Mouse (Mus musculus): ENCODE measurements around the gene Map3k5. TPM values are rescaled to one million over a fixed set of nuclear protein-coding genes. Genes with fewer than 3 reads are reported as not detected.

Map3k5 gene
- polyA plus RNA-seq, 1 experiment from 2014 or later, result 1.9 TPM

DNA sequence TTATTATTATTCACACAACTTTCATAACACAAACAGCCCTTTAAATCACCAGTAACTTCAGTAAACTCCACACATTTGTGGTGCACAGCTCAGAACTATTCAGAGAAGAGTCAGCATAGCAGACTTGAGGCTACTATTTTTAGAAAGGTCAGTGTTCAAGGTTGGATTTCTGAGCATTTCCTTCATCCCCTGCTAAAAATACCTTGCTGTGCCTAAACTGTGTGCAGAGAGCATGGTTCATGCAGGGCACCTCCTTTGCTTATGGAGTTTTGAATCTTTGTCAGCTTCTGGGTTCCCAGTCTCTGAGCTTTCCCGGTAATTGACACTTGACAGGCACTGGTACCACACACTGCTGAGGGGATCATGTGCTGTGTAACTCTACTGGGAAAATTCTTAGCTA is 6.1 kb upstream of the Map3k5 start:
- H3K4me1 ChIP-seq (ENCODE audit: control insufficient read depth, insufficient read depth, low read length), result no peaks in the 10 kb centered on the region
- no peak overlapping the region for H3K4me2 ChIP-seq (ENCODE audit: low read depth, low read length)
- H3K27ac ChIP-seq (ENCODE audit: low read depth, low read length), result no peak overlapping the region
- 79% methylated on average over 1 of the region's 1 CpGs for WGBS
- H3K9ac ChIP-seq (replicated peaks; ENCODE audit: low read depth, low read length), result no peak overlapping the region
- peaks cover 8% of the 10 kb centered on the region for H3K27me3 ChIP-seq (ENCODE audit: control insufficient read depth, insufficient read depth, low read length)
- no peaks in the 10 kb centered on the region for H3K36me3 ChIP-seq (ENCODE audit: control insufficient read depth, insufficient read depth, low read length)
- ATAC-seq (ENCODE audit: low read depth), result no peak
- H3K9me3 ChIP-seq (ENCODE audit: control insufficient read depth, low read length), result no peaks in the 10 kb centered on the region
- H3K4me3 ChIP-seq (ENCODE audit: low read depth, low read length), result no peak overlapping the region

DNA sequence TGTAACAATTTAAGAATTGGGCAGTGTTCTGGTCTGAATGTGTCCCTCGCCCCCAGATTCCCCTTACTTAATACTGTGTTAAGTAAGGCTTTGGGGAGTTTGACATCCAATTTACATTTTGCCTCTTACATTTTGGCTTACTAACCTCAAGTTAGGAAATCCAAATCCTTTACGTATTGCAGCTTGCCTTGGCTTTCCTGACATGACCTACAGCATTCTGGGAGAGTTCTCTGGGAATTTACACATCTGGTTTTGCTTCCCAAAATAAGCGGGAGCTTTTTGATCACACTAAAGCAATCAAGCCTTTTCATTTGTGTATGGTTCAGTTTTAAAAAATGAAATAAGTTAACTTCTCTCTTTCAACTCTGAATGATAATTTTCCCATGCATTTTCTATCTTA is 1.3 kb upstream of the Map3k5 start:
- H3K9me3 ChIP-seq (ENCODE audit: control insufficient read depth, low read length), result no peaks in the 10 kb centered on the region
- H3K9ac ChIP-seq (replicated peaks; ENCODE audit: low read depth, low read length), result no peak overlapping the region
- H3K27me3 ChIP-seq (ENCODE audit: control insufficient read depth, insufficient read depth, low read length), result peaks cover 10% of the 10 kb centered on the region
- 41% methylated on average over 3 of the region's 3 CpGs for WGBS
- H3K4me3 ChIP-seq (ENCODE audit: low read depth, low read length), result peak overlapping the region; percentile 64
- H3K4me2 ChIP-seq (ENCODE audit: low read depth, low read length), result peak overlapping the region; percentile 91
- H3K4me1 ChIP-seq (ENCODE audit: control insufficient read depth, insufficient read depth, low read length), result no peaks in the 10 kb centered on the region
- no peaks in the 10 kb centered on the region for H3K36me3 ChIP-seq (ENCODE audit: control insufficient read depth, insufficient read depth, low read length)
- no peak for ATAC-seq (ENCODE audit: low read depth)
- H3K27ac ChIP-seq (ENCODE audit: low read depth, low read length), result no peak overlapping the region

DNA sequence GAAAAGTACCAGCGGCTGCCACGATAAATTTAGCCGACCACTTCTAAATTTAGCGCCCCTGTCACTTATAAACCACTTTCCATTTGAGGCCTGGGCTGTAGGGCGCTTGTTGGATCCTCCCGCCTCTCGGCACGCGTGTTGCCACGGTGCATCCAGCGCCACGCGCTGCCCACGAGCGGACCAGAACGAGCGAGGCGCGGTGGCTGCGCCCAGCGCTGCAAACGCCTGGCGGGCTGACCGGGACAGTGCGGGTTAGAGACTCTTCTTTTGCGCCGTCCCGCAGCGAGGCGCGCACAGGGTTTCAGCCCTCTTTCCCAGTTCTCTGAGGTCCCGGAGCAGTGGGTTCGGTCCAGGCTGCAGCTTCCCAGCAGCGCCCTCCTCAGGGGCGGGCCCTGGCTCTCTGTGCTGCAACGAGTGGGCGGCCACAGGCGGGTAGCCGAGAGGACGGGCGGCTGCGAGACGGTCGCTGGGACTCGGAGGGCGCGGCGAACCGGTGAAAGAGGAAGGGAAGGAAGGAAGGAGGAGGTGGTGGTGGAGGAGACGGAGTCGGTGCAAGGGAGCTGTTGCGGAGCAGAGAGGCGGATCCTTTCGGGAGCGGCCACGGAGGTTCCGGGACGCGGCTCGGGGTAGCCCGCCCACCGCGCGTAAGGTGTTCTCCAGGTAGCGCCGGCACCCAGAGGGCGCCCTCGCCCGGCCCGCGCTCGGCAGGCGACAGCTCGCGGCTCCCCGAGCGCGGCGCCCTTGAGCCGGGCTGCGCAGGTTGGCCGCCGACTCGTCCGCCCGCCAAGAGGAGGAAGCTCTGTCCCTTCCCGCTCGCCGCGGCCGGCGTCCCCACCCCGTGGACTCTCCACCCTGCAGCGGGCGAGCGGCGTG is 525 bp upstream of the Map3k5 start:
- ATAC-seq (ENCODE audit: low read depth), result peak; percentile 87
- H3K4me1 ChIP-seq (ENCODE audit: control insufficient read depth, insufficient read depth, low read length), result no peaks in the 10 kb centered on the region
- no peaks in the 10 kb centered on the region for H3K36me3 ChIP-seq (ENCODE audit: control insufficient read depth, insufficient read depth, low read length)
- no peaks in the 10 kb centered on the region for H3K9me3 ChIP-seq (ENCODE audit: control insufficient read depth, low read length)
- H3K4me2 ChIP-seq (ENCODE audit: low read depth, low read length), result peak overlapping the region; percentile 91
- H3K4me3 ChIP-seq (ENCODE audit: low read depth, low read length), result peak overlapping the region; percentile 64
- H3K27ac ChIP-seq (ENCODE audit: low read depth, low read length), result peak overlapping the region; percentile 64
- H3K27me3 ChIP-seq (ENCODE audit: control insufficient read depth, insufficient read depth, low read length), result peaks cover 10% of the 10 kb centered on the region
- under 1% methylated on average over 88 of the region's 97 CpGs for WGBS
- H3K9ac ChIP-seq (replicated peaks; ENCODE audit: low read depth, low read length), result peak overlapping the region; percentile 60

DNA sequence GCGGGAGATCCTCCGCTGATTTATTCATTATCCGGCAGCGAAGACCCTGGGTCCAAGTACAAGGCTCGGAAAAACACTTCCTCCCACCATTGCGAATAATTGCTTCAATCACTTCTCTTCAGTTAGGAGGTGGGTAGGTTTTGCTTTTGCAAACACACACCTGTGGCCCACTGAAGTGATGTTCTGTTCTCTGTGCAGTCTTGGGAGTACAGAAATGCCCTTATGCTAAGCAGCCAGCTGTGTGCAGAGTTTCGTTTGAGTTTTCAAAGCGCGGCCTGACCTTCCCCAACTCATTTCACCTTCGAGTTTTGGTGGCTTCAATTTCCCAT is 987 bp downstream of the Map3k5 start:
- WGBS, result 5% methylated on average over 10 of the region's 10 CpGs
- Histone ChIP-seq H3K9ac (replicated peaks; ENCODE audit: low read depth, low read length) (peak overlapping the region; percentile 60; the same call in 1 of the 2 replicates), H3K4me1 (ENCODE audit: control insufficient read depth, insufficient read depth, low read length) (no peaks in the 10 kb centered on the region), H3K27ac (ENCODE audit: low read depth, low read length) (no peak overlapping the region), H3K9me3 (ENCODE audit: control insufficient read depth, low read length) (no peaks in the 10 kb centered on the region), H3K4me2 (ENCODE audit: low read depth, low read length) (peak overlapping the region; percentile 91), H3K36me3 (ENCODE audit: control insufficient read depth, insufficient read depth, low read length) (no peaks in the 10 kb centered on the region), H3K4me3 (ENCODE audit: low read depth, low read length) (peak overlapping the region; percentile 64), H3K27me3 (ENCODE audit: control insufficient read depth, insufficient read depth, low read length) (peaks cover 10% of the 10 kb centered on the region)
- ATAC-seq (ENCODE audit: low read depth), result no peak

DNA sequence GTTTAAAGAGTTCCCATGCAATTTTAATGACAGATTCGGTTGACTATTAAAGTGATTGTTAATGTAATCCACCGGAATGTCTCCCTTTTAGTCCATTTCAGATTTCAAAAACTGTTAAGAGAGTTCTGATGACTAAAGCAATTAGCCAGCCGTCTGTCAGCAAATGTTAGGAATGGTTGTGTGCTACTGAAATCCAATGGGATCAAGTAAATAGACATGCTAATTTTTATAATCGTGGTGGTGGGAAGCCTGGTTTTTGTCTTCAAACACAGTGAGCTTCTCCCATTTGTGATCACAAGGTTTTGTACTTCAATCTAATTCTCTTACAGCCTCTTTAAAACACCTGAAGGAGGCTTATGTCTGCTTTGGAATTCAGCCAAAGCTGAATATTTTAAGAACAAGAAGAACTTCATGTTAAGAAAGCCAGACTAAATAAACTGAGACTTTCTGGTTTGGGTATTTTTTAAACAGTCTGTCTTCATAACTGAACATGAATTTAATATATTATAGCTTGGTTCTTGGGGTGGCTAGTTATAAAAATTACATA is 1.6 kb downstream of the Map3k5 start:
- Histone ChIP-seq H3K27ac (ENCODE audit: low read depth, low read length) (no peak overlapping the region), H3K4me1 (ENCODE audit: control insufficient read depth, insufficient read depth, low read length) (no peaks in the 10 kb centered on the region), H3K9ac (replicated peaks; ENCODE audit: low read depth, low read length) (no peak overlapping the region), H3K4me3 (ENCODE audit: low read depth, low read length) (peak overlapping the region; percentile 64; the same call in 1 of the 2 replicates), H3K27me3 (ENCODE audit: control insufficient read depth, insufficient read depth, low read length) (peaks cover 7% of the 10 kb centered on the region), H3K9me3 (ENCODE audit: control insufficient read depth, low read length) (no peaks in the 10 kb centered on the region), H3K4me2 (ENCODE audit: low read depth, low read length) (no peak overlapping the region), H3K36me3 (ENCODE audit: control insufficient read depth, insufficient read depth, low read length) (no peaks in the 10 kb centered on the region)
- 50% methylated on average over 4 of the region's 4 CpGs for WGBS
- ATAC-seq (ENCODE audit: low read depth), result no peak

DNA sequence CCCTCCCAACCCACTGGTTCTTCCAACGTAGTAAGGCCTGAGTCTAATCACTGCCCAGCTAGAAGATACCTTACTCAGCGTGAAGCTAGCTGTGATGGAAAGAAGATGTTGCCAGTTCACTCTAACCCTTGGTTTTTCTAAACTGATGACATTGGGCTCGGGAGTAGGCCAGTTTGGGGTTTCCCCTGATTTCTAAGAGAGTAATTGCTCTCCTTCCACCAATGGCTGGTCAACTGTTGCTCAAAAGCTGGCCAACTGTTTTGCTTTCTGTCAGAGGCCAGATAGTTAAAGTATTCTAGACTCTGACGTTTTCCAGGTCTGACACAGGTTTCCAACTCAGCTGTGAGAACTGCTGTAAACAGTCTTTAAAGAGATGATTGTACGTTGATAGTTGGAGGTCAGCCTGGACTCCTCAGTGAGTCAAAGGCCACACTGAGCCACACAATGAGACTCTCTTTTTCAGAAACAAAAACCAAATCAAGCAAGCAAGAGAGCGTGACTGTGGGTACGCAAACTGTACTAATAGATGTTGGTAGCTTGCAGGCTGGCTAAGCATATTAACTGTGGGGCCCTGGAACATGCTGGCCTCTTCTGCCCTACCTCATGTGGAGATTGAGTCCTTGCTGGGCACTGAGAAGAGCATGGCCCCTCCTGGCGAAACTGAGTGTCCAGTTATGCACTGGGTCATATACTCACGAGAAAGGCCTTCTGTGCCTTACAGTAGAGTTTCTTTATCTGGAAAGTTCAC is 2.9 kb downstream of the Map3k5 start:
- 62% methylated on average over 9 of the region's 9 CpGs for WGBS
- H3K27ac ChIP-seq (ENCODE audit: low read depth, low read length), result no peak overlapping the region
- H3K27me3 ChIP-seq (ENCODE audit: control insufficient read depth, insufficient read depth, low read length), result peaks cover 7% of the 10 kb centered on the region; the same call in 1 of the 2 replicates
- no peaks in the 10 kb centered on the region for H3K4me1 ChIP-seq (ENCODE audit: control insufficient read depth, insufficient read depth, low read length)
- no peak overlapping the region for H3K4me3 ChIP-seq (ENCODE audit: low read depth, low read length)
- no peaks in the 10 kb centered on the region for H3K9me3 ChIP-seq (ENCODE audit: control insufficient read depth, low read length)
- ATAC-seq (ENCODE audit: low read depth), result no peak
- no peak overlapping the region for H3K4me2 ChIP-seq (ENCODE audit: low read depth, low read length)
- H3K9ac ChIP-seq (replicated peaks; ENCODE audit: low read depth, low read length), result no peak overlapping the region
- no peaks in the 10 kb centered on the region for H3K36me3 ChIP-seq (ENCODE audit: control insufficient read depth, insufficient read depth, low read length)

DNA sequence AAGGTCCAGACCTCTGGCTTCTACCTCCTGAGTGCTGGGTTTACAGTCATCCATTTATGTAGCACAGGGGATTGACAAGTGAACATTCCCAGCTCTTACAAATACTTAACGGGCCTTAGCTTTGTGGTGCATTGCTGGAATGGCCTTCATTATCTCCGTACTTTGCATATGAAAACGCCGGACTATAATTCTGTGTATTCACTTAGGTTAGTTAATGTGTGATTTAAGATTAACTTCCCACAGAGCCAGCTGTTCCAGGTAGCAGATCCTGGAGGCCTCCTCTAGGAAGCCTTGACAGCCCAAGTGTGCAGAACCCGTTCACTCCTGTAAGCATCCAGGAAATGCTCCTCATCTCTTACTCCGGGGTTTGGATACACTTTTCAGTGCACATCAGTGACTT is 4.5 kb downstream of the Map3k5 start:
- 71% methylated on average over 6 of the region's 6 CpGs for WGBS

DNA sequence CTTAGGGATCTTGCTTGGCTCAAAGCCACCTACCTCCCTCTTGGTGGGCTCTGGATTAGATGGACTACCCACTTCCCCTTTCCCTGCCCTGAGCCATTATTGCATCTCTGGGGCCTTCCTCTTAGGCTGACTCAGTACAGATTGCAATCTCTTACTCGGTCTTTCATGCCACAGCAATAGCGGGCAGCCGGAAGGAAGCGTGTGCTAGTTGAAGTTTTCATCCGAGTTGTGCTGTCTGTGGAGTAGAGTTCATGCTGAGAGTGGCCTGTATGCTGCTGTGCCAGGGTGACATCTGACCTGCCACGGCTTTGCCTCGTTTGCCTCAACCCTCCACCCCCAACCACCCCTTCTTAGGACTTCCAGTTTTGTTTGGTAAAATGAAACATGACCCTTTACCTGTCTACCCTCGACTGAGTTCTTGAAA is 5.0 kb downstream of the Map3k5 start:
- Histone ChIP-seq H3K4me3 (ENCODE audit: low read depth, low read length) (no peak overlapping the region), H3K9me3 (ENCODE audit: control insufficient read depth, low read length) (no peaks in the 10 kb centered on the region), H3K9ac (replicated peaks; ENCODE audit: low read depth, low read length) (no peak overlapping the region), H3K27me3 (ENCODE audit: control insufficient read depth, insufficient read depth, low read length) (peaks cover under 1% of the 10 kb centered on the region; the same call in 1 of the 2 replicates), H3K4me1 (ENCODE audit: control insufficient read depth, insufficient read depth, low read length) (no peaks in the 10 kb centered on the region), H3K27ac (ENCODE audit: low read depth, low read length) (no peak overlapping the region), H3K4me2 (ENCODE audit: low read depth, low read length) (no peak overlapping the region), H3K36me3 (ENCODE audit: control insufficient read depth, insufficient read depth, low read length) (no peaks in the 10 kb centered on the region)
- ATAC-seq (ENCODE audit: low read depth), result no peak
- WGBS, result 70% methylated on average over 8 of the region's 8 CpGs

More for the DNA sequence above, 4.5 kb downstream of the Map3k5 start:
- ATAC-seq (ENCODE audit: low read depth), result no peak
- Histone ChIP-seq H3K9ac (replicated peaks; ENCODE audit: low read depth, low read length) (no peak overlapping the region), H3K4me2 (ENCODE audit: low read depth, low read length) (no peak overlapping the region), H3K4me1 (ENCODE audit: control insufficient read depth, insufficient read depth, low read length) (no peaks in the 10 kb centered on the region), H3K36me3 (ENCODE audit: control insufficient read depth, insufficient read depth, low read length) (no peaks in the 10 kb centered on the region), H3K4me3 (ENCODE audit: low read depth, low read length) (no peak overlapping the region), H3K27ac (ENCODE audit: low read depth, low read length) (no peak overlapping the region), H3K9me3 (ENCODE audit: control insufficient read depth, low read length) (no peaks in the 10 kb centered on the region), H3K27me3 (ENCODE audit: control insufficient read depth, insufficient read depth, low read length) (peaks cover 3% of the 10 kb centered on the region; the same call in 1 of the 2 replicates)

DNA sequence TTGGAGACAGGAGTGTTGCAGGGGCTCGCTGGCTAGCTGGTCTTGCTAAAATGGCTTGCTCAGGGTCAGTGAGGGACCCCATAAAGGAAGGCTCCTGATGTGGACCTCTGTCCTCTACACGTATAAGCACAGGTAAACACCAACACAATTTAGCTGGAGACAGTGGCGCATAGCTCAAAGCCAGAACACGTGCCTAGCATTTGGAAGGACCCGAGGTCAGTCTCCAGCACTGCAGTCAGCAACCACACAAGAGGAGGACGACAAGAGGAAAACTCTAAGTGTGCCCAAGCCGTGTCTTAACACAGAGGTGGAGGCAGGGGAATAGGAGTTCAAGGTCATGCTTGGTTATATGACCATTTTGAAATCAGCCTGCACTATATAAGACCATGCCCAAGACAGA is 5.9 kb downstream of the Map3k5 start:
- Histone ChIP-seq H3K4me3 (ENCODE audit: low read depth, low read length) (no peak overlapping the region), H3K9ac (replicated peaks; ENCODE audit: low read depth, low read length) (no peak overlapping the region), H3K27me3 (ENCODE audit: control insufficient read depth, insufficient read depth, low read length) (no peaks in the 10 kb centered on the region), H3K4me2 (ENCODE audit: low read depth, low read length) (no peak overlapping the region), H3K36me3 (ENCODE audit: control insufficient read depth, insufficient read depth, low read length) (no peaks in the 10 kb centered on the region), H3K27ac (ENCODE audit: low read depth, low read length) (no peak overlapping the region), H3K9me3 (ENCODE audit: control insufficient read depth, low read length) (no peaks in the 10 kb centered on the region), H3K4me1 (ENCODE audit: control insufficient read depth, insufficient read depth, low read length) (no peaks in the 10 kb centered on the region)
- WGBS, result 88% methylated on average over 7 of the region's 7 CpGs
- ATAC-seq (ENCODE audit: low read depth), result no peak
